Mouse (Mus musculus): Measurements from ENCODE around the gene Trim65. TPM values are rescaled to one million over a fixed set of nuclear protein-coding genes. Genes with fewer than 3 reads are reported as not detected.

Trim65 gene
- polyA plus RNA-seq, 1 experiment from 2014 or later, result 5.5 TPM

DNA sequence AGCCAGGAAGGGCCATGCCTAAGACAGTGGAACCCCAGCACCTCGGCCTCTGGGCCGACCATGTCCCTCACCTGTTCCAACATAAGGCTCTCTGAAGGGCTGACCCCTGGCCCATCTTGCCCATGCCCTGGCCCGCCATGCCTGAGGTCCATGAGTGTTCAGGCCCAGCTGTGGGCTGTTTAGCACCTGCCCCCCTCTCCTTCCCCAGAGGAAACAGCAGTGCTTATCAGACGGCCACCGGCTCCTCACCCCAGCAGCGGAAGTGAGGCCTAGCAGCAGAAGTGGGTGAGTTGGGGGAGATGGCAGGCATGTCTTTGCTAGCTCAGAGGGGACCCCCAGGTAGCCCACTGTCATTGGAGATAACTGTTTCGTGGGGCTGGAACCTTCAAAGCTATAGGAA lies 54.1 kb downstream of the Trim65 start:
- peaks cover 31% of the 10 kb centered on the region for H3K36me3 ChIP-seq (ENCODE audit: control insufficient read depth, insufficient read depth, low read length)
- WGBS, result 82% methylated on average over 7 of the region's 7 CpGs
- H3K27ac ChIP-seq (ENCODE audit: low read depth), result no peak overlapping the region
- no peak overlapping the region for H3K9ac ChIP-seq (ENCODE audit: low read length)
- ATAC-seq (replicated peaks; ENCODE audit: low FRiP score, low TSS enrichment, low read depth), result no peak
- H3K4me1 ChIP-seq (replicated peaks; ENCODE audit: control insufficient read depth, insufficient read depth, low read length), result peaks cover 22% of the 10 kb centered on the region
- no peaks in the 10 kb centered on the region for H3K27me3 ChIP-seq (replicated peaks; ENCODE audit: control insufficient read depth, insufficient read depth, low read length)
- DNase-seq (ENCODE audit: low spot score), result no peak
- no peak overlapping the region for H3K4me3 ChIP-seq (ENCODE audit: low read depth, low read length)
- H3K4me2 ChIP-seq (ENCODE audit: low read length), result peak overlapping the region; percentile 42; the same call in 1 of the 2 replicates
- H3K9me3 ChIP-seq (ENCODE audit: control insufficient read depth, low read length), result no peaks in the 10 kb centered on the region

GRCm38 (mm10) chr11:116076266-116076540 lies 54.7 kb downstream of the Trim65 start:
- no peak overlapping the region for H3K9ac ChIP-seq (ENCODE audit: low read length)
- no peak for DNase-seq (ENCODE audit: low spot score)
- H3K4me1 ChIP-seq (replicated peaks; ENCODE audit: control insufficient read depth, insufficient read depth, low read length), result peaks cover 22% of the 10 kb centered on the region
- H3K4me3 ChIP-seq (ENCODE audit: low read depth, low read length), result no peak overlapping the region
- WGBS, result 50% methylated on average over 7 of the region's 7 CpGs
- no peak for ATAC-seq (replicated peaks; ENCODE audit: low FRiP score, low TSS enrichment, low read depth)
- no peak overlapping the region for H3K4me2 ChIP-seq (ENCODE audit: low read length)
- H3K27ac ChIP-seq (ENCODE audit: low read depth), result no peak overlapping the region
- no peaks in the 10 kb centered on the region for H3K9me3 ChIP-seq (ENCODE audit: control insufficient read depth, low read length)
- peaks cover 25% of the 10 kb centered on the region for H3K36me3 ChIP-seq (ENCODE audit: control insufficient read depth, insufficient read depth, low read length)
- no peaks in the 10 kb centered on the region for H3K27me3 ChIP-seq (replicated peaks; ENCODE audit: control insufficient read depth, insufficient read depth, low read length)

- H3K9ac ChIP-seq (ENCODE audit: low read length), result no peak overlapping the region
- 50% methylated on average over 20 of the region's 20 CpGs for WGBS
- H3K36me3 ChIP-seq (ENCODE audit: control insufficient read depth, insufficient read depth, low read length), result peaks cover 20% of the 10 kb centered on the region
- H3K4me2 ChIP-seq (ENCODE audit: low read length), result no peak overlapping the region
- ATAC-seq (replicated peaks; ENCODE audit: low FRiP score, low TSS enrichment, low read depth) (no peak), DNase-seq (ENCODE audit: low spot score) (no peak)
- H3K27me3 ChIP-seq (replicated peaks; ENCODE audit: control insufficient read depth, insufficient read depth, low read length), result no peaks in the 10 kb centered on the region
- peaks cover 22% of the 10 kb centered on the region for H3K4me1 ChIP-seq (replicated peaks; ENCODE audit: control insufficient read depth, insufficient read depth, low read length)
- H3K27ac ChIP-seq (ENCODE audit: low read depth), result no peak overlapping the region
- no peak overlapping the region for H3K4me3 ChIP-seq (ENCODE audit: low read depth, low read length)
- H3K9me3 ChIP-seq (ENCODE audit: control insufficient read depth, low read length), result no peaks in the 10 kb centered on the region
Observed at GRCm38 (mm10) chr11:116075539-116076265, 55.2 kb downstream of the Trim65 start.

- no peak overlapping the region for H3K4me2 ChIP-seq (ENCODE audit: low read length)
- DNase-seq (ENCODE audit: low spot score) (no peak), ATAC-seq (replicated peaks; ENCODE audit: low FRiP score, low TSS enrichment, low read depth) (no peak)
- no peak overlapping the region for H3K27ac ChIP-seq (ENCODE audit: low read depth)
- H3K4me3 ChIP-seq (ENCODE audit: low read depth, low read length), result no peak overlapping the region
- H3K36me3 ChIP-seq (ENCODE audit: control insufficient read depth, insufficient read depth, low read length), result peaks cover 8% of the 10 kb centered on the region
- H3K9ac ChIP-seq (ENCODE audit: low read length), result no peak overlapping the region
- no peaks in the 10 kb centered on the region for H3K27me3 ChIP-seq (replicated peaks; ENCODE audit: control insufficient read depth, insufficient read depth, low read length)
- WGBS, result 67% methylated on average over 7 of the region's 7 CpGs
- H3K4me1 ChIP-seq (replicated peaks; ENCODE audit: control insufficient read depth, insufficient read depth, low read length), result peaks cover 19% of the 10 kb centered on the region
- no peaks in the 10 kb centered on the region for H3K9me3 ChIP-seq (ENCODE audit: control insufficient read depth, low read length)
Observed at GRCm38 (mm10) chr11:116074436-116074991, 56.4 kb downstream of the Trim65 start.

GRCm38 (mm10) chr11:116072608-116073007 lies 58.3 kb downstream of the Trim65 start:
- no peak overlapping the region for H3K9ac ChIP-seq (ENCODE audit: low read length)
- H3K27ac ChIP-seq (ENCODE audit: low read depth), result no peak overlapping the region
- DNase-seq (ENCODE audit: low spot score) (no peak), ATAC-seq (replicated peaks; ENCODE audit: low FRiP score, low TSS enrichment, low read depth) (no peak)
- 70% methylated on average over 3 of the region's 3 CpGs for WGBS
- H3K4me2 ChIP-seq (ENCODE audit: low read length), result no peak overlapping the region
- 0 out of 2 replicates have a peak, but pooled peaks cover 4% of the 10 kb centered on the region for H3K4me1 ChIP-seq (replicated peaks; ENCODE audit: control insufficient read depth, insufficient read depth, low read length)
- no peaks in the 10 kb centered on the region for H3K36me3 ChIP-seq (ENCODE audit: control insufficient read depth, insufficient read depth, low read length)
- H3K4me3 ChIP-seq (ENCODE audit: low read depth, low read length), result no peak overlapping the region
- H3K27me3 ChIP-seq (replicated peaks; ENCODE audit: control insufficient read depth, insufficient read depth, low read length), result no peaks in the 10 kb centered on the region
- no peaks in the 10 kb centered on the region for H3K9me3 ChIP-seq (ENCODE audit: control insufficient read depth, low read length)

Other genes with a start within 250 kb of the Trim65 start
- 1.1 and 2.5 TPM in 2 replicates for gene Smim5, start 231.2 kb downstream of the Trim65 start, polyA plus RNA-seq (2014; fragmentation: Nextera tagmentation; extraction: Ambion mirVana)
- gene Smim6, start 219.1 kb downstream of the Trim65 start, polyA plus RNA-seq (2014; fragmentation: Nextera tagmentation; extraction: Ambion mirVana), result 16.9 and 24.5 TPM in 2 replicates
- gene Sap30bp, start 197.8 kb downstream of the Trim65 start, polyA plus RNA-seq (2014; fragmentation: Nextera tagmentation; extraction: Ambion mirVana), result 37.3 and 38.6 TPM in 2 replicates
- gene Recql5, start 197.7 kb downstream of the Trim65 start, polyA plus RNA-seq (2014; fragmentation: Nextera tagmentation; extraction: Ambion mirVana), result 18.5 and 20.7 TPM in 2 replicates
- gene Itgb4, start 156.4 kb downstream of the Trim65 start, polyA plus RNA-seq (2014; fragmentation: Nextera tagmentation; extraction: Ambion mirVana), result 4.8 and 5.5 TPM in 2 replicates
- 235 and 236 TPM in 2 replicates for gene Galk1, start 118.4 kb downstream of the Trim65 start, polyA plus RNA-seq (2014; fragmentation: Nextera tagmentation; extraction: Ambion mirVana)
- 1,654 and 1,734 TPM in 2 replicates for gene H3f3b, start 103.2 kb downstream of the Trim65 start, polyA plus RNA-seq (2014; fragmentation: Nextera tagmentation; extraction: Ambion mirVana)
- gene Unk, start 100.8 kb downstream of the Trim65 start, polyA plus RNA-seq (2014; fragmentation: Nextera tagmentation; extraction: Ambion mirVana), result 29.8 and 34.5 TPM in 2 replicates
- 2.6 and 3.5 TPM in 2 replicates for gene Unc13d, start 53.2 kb downstream of the Trim65 start, polyA plus RNA-seq (2014; fragmentation: Nextera tagmentation; extraction: Ambion mirVana)
- 78.0 and 85.0 TPM in 2 replicates for gene Wbp2, start 44.1 kb downstream of the Trim65 start, polyA plus RNA-seq (2014; fragmentation: Nextera tagmentation; extraction: Ambion mirVana)
- 10.8 and 13.1 TPM in 2 replicates for gene Trim47, start 3.9 kb downstream of the Trim65 start, polyA plus RNA-seq (2014; fragmentation: Nextera tagmentation; extraction: Ambion mirVana)
- 111 and 113 TPM in 2 replicates for gene Mrpl38, start 7.7 kb upstream of the Trim65 start, polyA plus RNA-seq (2014; fragmentation: Nextera tagmentation; extraction: Ambion mirVana)
- gene Fbf1, start 37.0 kb upstream of the Trim65 start, polyA plus RNA-seq (2014; fragmentation: Nextera tagmentation; extraction: Ambion mirVana), result 22.8 and 23.3 TPM in 2 replicates
- 88.8 and 93.2 TPM in 2 replicates for gene Ten1, start 67.7 kb upstream of the Trim65 start, polyA plus RNA-seq (2014; fragmentation: Nextera tagmentation; extraction: Ambion mirVana)
- 33.3 and 35.1 TPM in 2 replicates for gene Acox1, start 67.9 kb upstream of the Trim65 start, polyA plus RNA-seq (2014; fragmentation: Nextera tagmentation; extraction: Ambion mirVana)
- 3.2 and 3.7 TPM in 2 replicates for gene Evpl, start 106.9 kb upstream of the Trim65 start, polyA plus RNA-seq (2014; fragmentation: Nextera tagmentation; extraction: Ambion mirVana)
- gene Srp68, start 143.1 kb upstream of the Trim65 start, polyA plus RNA-seq (2014; fragmentation: Nextera tagmentation; extraction: Ambion mirVana), result 78.1 and 83.2 TPM in 2 replicates
- gene Galr2, start 149.8 kb upstream of the Trim65 start, polyA plus RNA-seq (2014; fragmentation: Nextera tagmentation; extraction: Ambion mirVana), result 0.11 and 0.15 TPM in 2 replicates
- gene Exoc7, start 176.1 kb upstream of the Trim65 start, polyA plus RNA-seq (2014; fragmentation: Nextera tagmentation; extraction: Ambion mirVana), result 63.8 TPM in 2 replicates
- 0.95 and 0.97 TPM in 2 replicates for gene Foxj1, start 204.3 kb upstream of the Trim65 start, polyA plus RNA-seq (2014; fragmentation: Nextera tagmentation; extraction: Ambion mirVana)